Mouse (Mus musculus) erythroblast, embryonic 14.5 days (primary cell): ENCODE measurements around the gene Scgb2b2. TPM values are rescaled to one million over a fixed set of nuclear protein-coding genes. Genes with fewer than 3 reads are reported as not detected.

Experiments
- H3K27me3 ChIP-seq: 2 replicates; pipeline ENCODE4 v1.6.1; 2012; ENCODE audit warnings: inconsistent platforms; ENCODE audit not compliant: control insufficient read depth
- H3K36me3 ChIP-seq: 2 replicates; pipeline ENCODE4 v1.6.1; 2012; ENCODE audit warnings: mild to moderate bottlenecking, inconsistent platforms; ENCODE audit not compliant: control insufficient read depth
- H3K4me1 ChIP-seq: 2 replicates; pipeline ENCODE4 v1.6.1; 2012; ENCODE audit warnings: inconsistent platforms; ENCODE audit not compliant: control insufficient read depth
- H3K4me3 ChIP-seq: replicated peaks from 2 replicates; pipeline ENCODE3; 2012; ENCODE audit warnings: moderate library complexity, mild to moderate bottlenecking, inconsistent platforms
- H3K9me3 ChIP-seq: 2 replicates; pipeline ENCODE4 v1.6.1; 2012; ENCODE audit warnings: low read length, inconsistent platforms, mixed read lengths; ENCODE audit not compliant: control insufficient read depth
- GATA1 ChIP-seq: IDR thresholded peaks from 2 replicates; pipeline ENCODE4 v1.6.1; 2012; ENCODE audit warnings: low read length, inconsistent platforms, mixed read lengths
- TAL1 ChIP-seq: IDR thresholded peaks from 3 replicates; pipeline ENCODE4 v1.6.1; 2012; ENCODE audit warnings: low read length, inconsistent platforms, mixed read lengths
- polyA plus RNA-seq: library from polyadenylated mRNA; stranded (reverse); fragments of >175 nt; gene quantifications from 2 replicates; pipeline ENCODE4 v1.2.3, GENCODE M21; 2012

Scgb2b2 gene
- polyA plus RNA-seq = not detected in 2 replicates

- H3K36me3 ChIP-seq = no peaks in the 10 kb centered on the region
- TF ChIP-seq GATA1 (no peak), TAL1 (no peak)
- H3K9me3 ChIP-seq = peaks cover 14% of the 10 kb centered on the region
- H3K4me1 ChIP-seq = no peaks in the 10 kb centered on the region
- no peak within 1 kb of the TSS for H3K4me3 ChIP-seq
- H3K27me3 ChIP-seq = no peaks in the 10 kb centered on the region
Observed at GRCm38 (mm10) chr7:31290208-31290607, at the start of gene Scgb2b2. Gene Scgb2b2, plus strand, starts transcription at chr7:31290508.

GRCm38 (mm10) chr7:31291721-31292120 is 1.4 kb downstream of the Scgb2b2 start, which contains the start of gene Scgb1b2:
Gene Scgb1b2, minus strand, starts transcription at chr7:31291821.
- no peaks in the 10 kb centered on the region for H3K27me3 ChIP-seq
- H3K36me3 ChIP-seq = no peaks in the 10 kb centered on the region
- H3K9me3 ChIP-seq = peaks cover 14% of the 10 kb centered on the region
- no peak within 1 kb of the TSS for H3K4me3 ChIP-seq
- no peaks in the 10 kb centered on the region for H3K4me1 ChIP-seq
- no peak for TF ChIP-seq GATA1
- no peak for TF ChIP-seq TAL1

Other genes with a start within 250 kb of the Scgb2b2 start
- gene Fxyd5, start 248.0 kb upstream of the Scgb2b2 start, polyA plus RNA-seq = 1.2 and 1.7 TPM in 2 replicates
- gene Fxyd7, start 239.0 kb upstream of the Scgb2b2 start, polyA plus RNA-seq = not detected in 2 replicates
- 0.28 and 1.7 TPM in 2 replicates for gene Fxyd1, start 233.3 kb upstream of the Scgb2b2 start, polyA plus RNA-seq
- 0.03 TPM in 1 of 2 replicates, not detected in the other for gene Lgi4, start 231.2 kb upstream of the Scgb2b2 start, polyA plus RNA-seq
- not detected in 2 replicates for gene Fxyd3, start 213.8 kb upstream of the Scgb2b2 start, polyA plus RNA-seq
- gene Hpn, start 175.2 kb upstream of the Scgb2b2 start, polyA plus RNA-seq = 0.07 and 0.15 TPM in 2 replicates
- gene Scn1b, start 163.5 kb upstream of the Scgb2b2 start, polyA plus RNA-seq = 0.07 and 0.08 TPM in 2 replicates
- 0.46 and 0.52 TPM in 2 replicates for gene Gramd1a, start 134.6 kb upstream of the Scgb2b2 start, polyA plus RNA-seq
- gene Scgb1b2, start 1.3 kb downstream of the Scgb2b2 start, polyA plus RNA-seq = not detected in 2 replicates
- gene Scgb2b3, start 71.6 kb downstream of the Scgb2b2 start, polyA plus RNA-seq = not detected in 2 replicates
- not detected in 2 replicates for gene Scgb1b3, start 85.1 kb downstream of the Scgb2b2 start, polyA plus RNA-seq